ENCODE assay signal across 22 mouse cellular contexts in the genomic region with DNA sequence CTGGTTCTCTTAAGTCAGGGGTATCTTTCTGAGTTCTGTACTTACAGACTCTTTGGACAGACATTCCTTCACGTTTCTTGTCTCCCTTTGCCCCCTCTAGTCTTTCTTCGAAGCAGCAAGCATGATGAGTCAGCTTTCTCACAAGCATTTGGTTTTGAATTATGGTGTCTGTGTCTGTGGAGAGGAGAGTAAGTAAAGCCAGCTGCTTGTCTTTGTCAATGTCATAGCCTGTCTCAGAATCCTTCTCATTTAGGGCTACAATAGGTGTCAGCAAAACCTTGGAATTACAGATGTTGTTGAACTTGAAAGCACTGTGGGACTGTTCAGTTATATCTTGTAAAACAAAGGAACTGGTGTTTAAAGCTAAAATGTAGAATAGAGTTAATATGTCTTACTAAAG. TPM values are rescaled to one million over a fixed set of nuclear protein-coding genes. Genes with fewer than 3 reads are reported as not detected.
"Had no signal": no experiment of that assay in that cellular context is flagged by ENCODE, and none has a peak within 500 bp of the region (broad histone marks: within the 10 kb centered on the region; RNA-seq: fewer than 3 reads in every experiment).

No protein-coding gene starts in this region.

- H3K27me3 ChIP-seq: limb, embryonic 12.5 days; limb, embryonic 15.5 days; midbrain, embryonic 12.5 days; midbrain, embryonic 15.5 days; neural tube, embryonic 13.5 days had no signal

- H3K9ac ChIP-seq: limb, embryonic 12.5 days; limb, embryonic 15.5 days; liver, embryonic 14.5 days; liver, postnatal 0 days; lung, embryonic 14.5 days; midbrain, embryonic 12.5 days; midbrain, embryonic 15.5 days; neural tube, embryonic 13.5 days had no signal

- H3K27ac ChIP-seq: limb, embryonic 12.5 days; limb, embryonic 15.5 days; liver, embryonic 14.5 days; midbrain, embryonic 12.5 days; midbrain, embryonic 15.5 days; neural tube, embryonic 13.5 days; stomach, postnatal 0 days had no signal

- H3K4me3 ChIP-seq: limb, embryonic 12.5 days; limb, embryonic 15.5 days; midbrain, embryonic 12.5 days; midbrain, embryonic 15.5 days; neural tube, embryonic 13.5 days had no signal

- H3K4me2 ChIP-seq: limb, embryonic 12.5 days; limb, embryonic 15.5 days; liver, embryonic 11.5 days; lung, embryonic 14.5 days; midbrain, embryonic 12.5 days; midbrain, embryonic 15.5 days; neural tube, embryonic 13.5 days had no signal

- DNase-seq: kidney, adult 18-20 months; kidney, adult 9 months; kidney, postnatal 14 days; kidney, postnatal 4 days; left cerebral cortex, postnatal 4 days; liver, postnatal 0 days; lung, embryonic 14.5 days; lung, postnatal 14 days; lung, postnatal 4 days; retina, postnatal 1 day; right cerebral cortex, postnatal 25 days; thymus, postnatal 36 days had no signal

- H3K9me3 ChIP-seq: limb, embryonic 12.5 days; limb, embryonic 15.5 days; midbrain, embryonic 12.5 days; midbrain, embryonic 15.5 days; neural tube, embryonic 13.5 days had no signal

- H3K4me1 ChIP-seq: limb, embryonic 12.5 days; limb, embryonic 15.5 days; midbrain, embryonic 12.5 days; midbrain, embryonic 15.5 days; neural tube, embryonic 13.5 days had no signal

- ATAC-seq: liver, postnatal 0 days; midbrain, embryonic 15.5 days had no signal

RNA-seq across cellular contexts. Expression of a gene that starts 39.7 kb away (rescaled TPM):
- polyA plus RNA-seq: liver, embryonic 11.5 days; liver, embryonic 14.5 days; liver, postnatal 0 days; lung, embryonic 14.5 days; spleen, adult 2 months; stomach, embryonic 14.5 days; stomach, postnatal 0 days had no signal
